Mouse (Mus musculus) neural tube, embryonic 15.5 days (tissue): Measurements from ENCODE around the gene Nxph1. TPM values are rescaled to one million over a fixed set of nuclear protein-coding genes. Genes with fewer than 3 reads are reported as not detected.

Experiments
- ATAC-seq: fragments of 200-750 bp; cut with Nextera tagmentation; 2 replicates; pipeline ENCODE4 v1.8.0; 2017; ENCODE audit warnings: mild to moderate bottlenecking, moderate TSS enrichment, moderate library complexity; ENCODE audit not compliant: low FRiP score
- H3K27ac ChIP-seq: fragments of 300-500 bp; sonication (generic); replicated peaks from 2 replicates; pipeline ENCODE4 v1.5.1; 2015; ENCODE audit warnings: mild to moderate bottlenecking, inconsistent platforms
- H3K27me3 ChIP-seq: fragments of 300-500 bp; sonication (generic); replicated peaks from 2 replicates; pipeline ENCODE4 v1.6.1; 2015; ENCODE audit warnings: inconsistent platforms
- H3K36me3 ChIP-seq: fragments of 300-500 bp; sonication (generic); 2 replicates; pipeline ENCODE4 v1.6.1; 2015; ENCODE audit warnings: inconsistent platforms
- H3K4me1 ChIP-seq: fragments of 300-500 bp; sonication (generic); 2 replicates; pipeline ENCODE4 v1.6.1; 2015; ENCODE audit warnings: inconsistent platforms
- H3K4me2 ChIP-seq: fragments of 300-500 bp; sonication (generic); 2 replicates; pipeline ENCODE4 v1.6.1; 2015; ENCODE audit warnings: inconsistent platforms, mild to moderate bottlenecking, moderate library complexity
- H3K4me3 ChIP-seq: fragments of 300-500 bp; sonication (generic); replicated peaks from 2 replicates; pipeline ENCODE4 v1.5.1; 2015; ENCODE audit warnings: mild to moderate bottlenecking, inconsistent platforms
- H3K9ac ChIP-seq: fragments of 300-500 bp; sonication (generic); replicated peaks from 2 replicates; pipeline ENCODE4 v1.6.1; 2015; ENCODE audit warnings: mild to moderate bottlenecking, inconsistent platforms
- H3K9me3 ChIP-seq: fragments of 300-500 bp; sonication (generic); replicated peaks from 2 replicates; pipeline ENCODE4 v1.6.1; 2016; ENCODE audit warnings: inconsistent platforms
- WGBS: fragments of 180-500 bp; shearing (Covaris S2); methylation state at CpG from one replicate; pipeline ENCODE4 v1.1.7; 2015; ENCODE audit warnings: mixed read lengths; 5-methylcytosine and 5-hydroxymethylcytosine counted together
- polyA plus RNA-seq: library from polyadenylated mRNA; unstranded; fragments of >200 nt; fragmentation: Nextera tagmentation; extraction: Ambion mirVana; gene quantifications from 2 replicates; pipeline ENCODE4 v1.2.1, GENCODE M21; 2015

Gene Nxph1
- polyA plus RNA-seq, 1 experiment from 2014 or later, result 110 TPM

- Histone ChIP-seq H3K36me3 (no peaks in the 10 kb centered on the region), H3K4me3 (peak overlapping the region; percentile 62), H3K27me3 (peaks cover 17% of the 10 kb centered on the region), H3K9ac (peak overlapping the region; percentile 72), H3K4me1 (peaks cover 26% of the 10 kb centered on the region), H3K4me2 (peak overlapping the region; percentile 89), H3K9me3 (no peaks in the 10 kb centered on the region), H3K27ac (peak overlapping the region; percentile 89)
- ATAC-seq, result peak; percentile 55
- under 1% methylated on average over 31 of the region's 31 CpGs for WGBS
Measured at GRCm38 (mm10) chr6:8949665-8950201, 1.5 kb downstream of the Nxph1 start.

- Histone ChIP-seq H3K4me2 (peak overlapping the region; percentile 89), H3K9ac (peak overlapping the region; percentile 72), H3K27me3 (peaks cover 22% of the 10 kb centered on the region), H3K27ac (peak overlapping the region; percentile 89), H3K9me3 (no peaks in the 10 kb centered on the region), H3K4me3 (peak overlapping the region; percentile 62), H3K4me1 (peaks cover 28% of the 10 kb centered on the region), H3K36me3 (no peaks in the 10 kb centered on the region)
- ATAC-seq, result peak; percentile 0; the same call in 1 of the 2 replicates
- under 1% methylated on average over 26 of the region's 26 CpGs for WGBS
Measured at GRCm38 (mm10) chr6:8950611-8951325, 2.5 kb downstream of the Nxph1 start.

- Histone ChIP-seq H3K4me2 (peak overlapping the region; percentile 89), H3K36me3 (no peaks in the 10 kb centered on the region), H3K9ac (peak overlapping the region; percentile 72), H3K9me3 (no peaks in the 10 kb centered on the region), H3K27ac (peak overlapping the region; percentile 89), H3K4me1 (peaks cover 33% of the 10 kb centered on the region), H3K27me3 (peaks cover 22% of the 10 kb centered on the region), H3K4me3 (peak overlapping the region; percentile 62)
- WGBS, result under 1% methylated on average over 24 of the region's 24 CpGs
- ATAC-seq, result peak; percentile 68
Measured at GRCm38 (mm10) chr6:8951326-8951695, 3.1 kb downstream of the Nxph1 start.

- WGBS, result 7% methylated on average over 15 of the region's 15 CpGs
- no peaks in the 10 kb centered on the region for H3K36me3 ChIP-seq
- H3K4me3 ChIP-seq, result peak overlapping the region; percentile 62
- ATAC-seq, result no peak
- H3K9me3 ChIP-seq, result no peaks in the 10 kb centered on the region
- peaks cover 41% of the 10 kb centered on the region for H3K4me1 ChIP-seq
- H3K27ac ChIP-seq, result peak overlapping the region; percentile 89
- peak overlapping the region; percentile 72; the same call in 1 of the 2 replicates for H3K9ac ChIP-seq
- peak overlapping the region; percentile 89 for H3K4me2 ChIP-seq
- peaks cover 26% of the 10 kb centered on the region for H3K27me3 ChIP-seq
Measured at GRCm38 (mm10) chr6:8951884-8952590, 3.8 kb downstream of the Nxph1 start.

- under 1% methylated on average over 35 of the region's 35 CpGs for WGBS
- Histone ChIP-seq H3K9me3 (no peaks in the 10 kb centered on the region), H3K4me3 (peak overlapping the region; percentile 38), H3K27me3 (peaks cover 25% of the 10 kb centered on the region), H3K4me2 (peak overlapping the region; percentile 63), H3K27ac (peak overlapping the region; percentile 56), H3K4me1 (peaks cover 41% of the 10 kb centered on the region), H3K36me3 (no peaks in the 10 kb centered on the region), H3K9ac (peak overlapping the region; percentile 23; the same call in 1 of the 2 replicates)
- no peak for ATAC-seq
Measured at GRCm38 (mm10) chr6:8955817-8956529, 7.7 kb downstream of the Nxph1 start.

GRCm38 (mm10) chr6:8956743-8957528 lies 8.7 kb downstream of the Nxph1 start:
- Histone ChIP-seq H3K27ac (peak overlapping the region; percentile 56), H3K36me3 (no peaks in the 10 kb centered on the region), H3K4me2 (peak overlapping the region; percentile 63), H3K9me3 (no peaks in the 10 kb centered on the region), H3K4me1 (peaks cover 38% of the 10 kb centered on the region), H3K27me3 (peaks cover 25% of the 10 kb centered on the region), H3K4me3 (peak overlapping the region; percentile 38), H3K9ac (peak overlapping the region; percentile 14; the same call in 1 of the 2 replicates)
- ATAC-seq, result peak; percentile 63
- WGBS, result 2% methylated on average over 25 of the region's 25 CpGs

GRCm38 (mm10) chr6:8957529-8957887 lies 9.3 kb downstream of the Nxph1 start:
- peaks cover 25% of the 10 kb centered on the region for H3K27me3 ChIP-seq
- peak overlapping the region; percentile 14; the same call in 1 of the 2 replicates for H3K9ac ChIP-seq
- 3% methylated on average over 15 of the region's 15 CpGs for WGBS
- peak overlapping the region; percentile 56; the same call in 1 of the 2 replicates for H3K27ac ChIP-seq
- peak overlapping the region; percentile 63 for H3K4me2 ChIP-seq
- H3K4me1 ChIP-seq, result peaks cover 38% of the 10 kb centered on the region
- ATAC-seq, result peak; percentile 15; the same call in 1 of the 2 replicates
- no peaks in the 10 kb centered on the region for H3K9me3 ChIP-seq
- H3K4me3 ChIP-seq, result peak overlapping the region; percentile 38
- H3K36me3 ChIP-seq, result no peaks in the 10 kb centered on the region

- Histone ChIP-seq H3K9me3 (no peaks in the 10 kb centered on the region), H3K4me2 (peak overlapping the region; percentile 63), H3K27me3 (peaks cover 23% of the 10 kb centered on the region), H3K27ac (0 out of 2 replicates have a peak overlapping the region, but pooled peaks have one; percentile 38), H3K9ac (peak overlapping the region; percentile 44; the same call in 1 of the 2 replicates), H3K36me3 (no peaks in the 10 kb centered on the region), H3K4me1 (peaks cover 38% of the 10 kb centered on the region), H3K4me3 (peak overlapping the region; percentile 38)
- ATAC-seq, result peak; percentile 85
- 1% methylated on average over 28 of the region's 28 CpGs for WGBS
Measured at GRCm38 (mm10) chr6:8958081-8958919, 10.1 kb downstream of the Nxph1 start.

- Histone ChIP-seq H3K4me2 (no peak overlapping the region), H3K36me3 (no peaks in the 10 kb centered on the region), H3K4me3 (no peak overlapping the region), H3K4me1 (peaks cover 33% of the 10 kb centered on the region), H3K9ac (no peak overlapping the region), H3K9me3 (no peaks in the 10 kb centered on the region), H3K27ac (no peak overlapping the region), H3K27me3 (peaks cover 15% of the 10 kb centered on the region)
- WGBS, result 71% methylated on average over 4 of the region's 4 CpGs
- no peak for ATAC-seq
Measured at GRCm38 (mm10) chr6:8959810-8960209, 11.6 kb downstream of the Nxph1 start.

GRCm38 (mm10) chr6:8970576-8970975 lies 22.3 kb downstream of the Nxph1 start:
- no peak overlapping the region for H3K4me3 ChIP-seq
- H3K9ac ChIP-seq, result no peak overlapping the region
- H3K27ac ChIP-seq, result no peak overlapping the region
- WGBS, result 62% methylated on average over 2 of the region's 2 CpGs
- ATAC-seq, result no peak
- no peaks in the 10 kb centered on the region for H3K27me3 ChIP-seq
- no peaks in the 10 kb centered on the region for H3K36me3 ChIP-seq
- no peak overlapping the region for H3K4me2 ChIP-seq
- no peaks in the 10 kb centered on the region for H3K9me3 ChIP-seq
- no peaks in the 10 kb centered on the region for H3K4me1 ChIP-seq
